Mouse (Mus musculus): Measurements from ENCODE around the gene 1700018B08Rik. TPM values are rescaled to one million over a fixed set of nuclear protein-coding genes. Genes with fewer than 3 reads are reported as not detected.
A peak's percentile ranks its signal among the peaks of the same experiment; 100 is the strongest.

Gene 1700018B08Rik
- total RNA-seq, 2 experiments from 2014 or later = not detected

- no peak for ATAC-seq (replicated peaks; ENCODE audit: poor library complexity, severe bottlenecking)
Measured at GRCm38 (mm10) chr8:121563701-121564100, 19.6 kb upstream of the 1700018B08Rik start.

- ATAC-seq (replicated peaks; ENCODE audit: poor library complexity, severe bottlenecking) = no peak
Measured at GRCm38 (mm10) chr8:121562941-121563351, 18.8 kb upstream of the 1700018B08Rik start.

- ATAC-seq (replicated peaks; ENCODE audit: poor library complexity, severe bottlenecking) = no peak
Measured at GRCm38 (mm10) chr8:121561636-121562345, 17.7 kb upstream of the 1700018B08Rik start.

- no peak for ATAC-seq (replicated peaks; ENCODE audit: poor library complexity, severe bottlenecking)
Measured at GRCm38 (mm10) chr8:121560432-121561100, 16.4 kb upstream of the 1700018B08Rik start.

GRCm38 (mm10) chr8:121559801-121560200 lies 15.7 kb upstream of the 1700018B08Rik start:
- no peak for ATAC-seq (replicated peaks; ENCODE audit: poor library complexity, severe bottlenecking)

GRCm38 (mm10) chr8:121558538-121558937 lies 14.4 kb upstream of the 1700018B08Rik start:
- ATAC-seq (replicated peaks; ENCODE audit: poor library complexity, severe bottlenecking) = no peak

GRCm38 (mm10) chr8:121557746-121558145 lies 13.6 kb upstream of the 1700018B08Rik start:
- ATAC-seq (replicated peaks; ENCODE audit: poor library complexity, severe bottlenecking) = no peak

GRCm38 (mm10) chr8:121553831-121554475 lies 9.8 kb upstream of the 1700018B08Rik start:
- no peak for ATAC-seq (replicated peaks; ENCODE audit: poor library complexity, severe bottlenecking)

GRCm38 (mm10) chr8:121552506-121552905 lies 8.4 kb upstream of the 1700018B08Rik start:
- no peak for ATAC-seq (replicated peaks; ENCODE audit: poor library complexity, severe bottlenecking)

GRCm38 (mm10) chr8:121551065-121551985 lies 7.2 kb upstream of the 1700018B08Rik start:
- ATAC-seq (replicated peaks; ENCODE audit: poor library complexity, severe bottlenecking) = no peak

GRCm38 (mm10) chr8:121550056-121550455 lies 5.9 kb upstream of the 1700018B08Rik start:
- ATAC-seq (replicated peaks; ENCODE audit: poor library complexity, severe bottlenecking) = no peak

- peak; percentile 80 for ATAC-seq (replicated peaks; ENCODE audit: poor library complexity, severe bottlenecking)
Measured at GRCm38 (mm10) chr8:121547132-121547531, 3.0 kb upstream of the 1700018B08Rik start.

- ATAC-seq (replicated peaks; ENCODE audit: poor library complexity, severe bottlenecking) = no peak
Measured at GRCm38 (mm10) chr8:121544936-121545335, 816 bp upstream of the 1700018B08Rik start.

- ATAC-seq (replicated peaks; ENCODE audit: poor library complexity, severe bottlenecking) = no peak
Measured at GRCm38 (mm10) chr8:121542901-121543300, 1.2 kb downstream of the 1700018B08Rik start.

- no peak for ATAC-seq (replicated peaks; ENCODE audit: poor library complexity, severe bottlenecking)
Measured at GRCm38 (mm10) chr8:121541862-121542261, 2.3 kb downstream of the 1700018B08Rik start.

- peak; percentile 66 for ATAC-seq (replicated peaks; ENCODE audit: poor library complexity, severe bottlenecking)
Measured at GRCm38 (mm10) chr8:121532381-121532780, 11.7 kb downstream of the 1700018B08Rik start.

GRCm38 (mm10) chr8:121530639-121531038 lies 13.5 kb downstream of the 1700018B08Rik start:
- no peak for ATAC-seq (replicated peaks; ENCODE audit: poor library complexity, severe bottlenecking)

GRCm38 (mm10) chr8:121528790-121529189 lies 15.3 kb downstream of the 1700018B08Rik start:
- no peak for ATAC-seq (replicated peaks; ENCODE audit: poor library complexity, severe bottlenecking)

- no peak for ATAC-seq (replicated peaks; ENCODE audit: poor library complexity, severe bottlenecking)
Measured at GRCm38 (mm10) chr8:121527751-121528150, 16.4 kb downstream of the 1700018B08Rik start.

Data from granulocyte monocyte progenitor cell, adult 5-6 weeks (primary cell).